Mouse (Mus musculus) gastrocnemius, postnatal 4 days (tissue): ENCODE data around the gene Sik3. TPM values are rescaled to one million over a fixed set of nuclear protein-coding genes. Genes with fewer than 3 reads are reported as not detected.

Source experiments
- DNase-seq, 2 experiments: peaks; one replicate each; pipeline ENCODE4 v3.0.0; 2021 to 2022; ENCODE audit warnings: low spot score in 2 of 2, mixed read lengths in 2 of 2
- total RNA-seq, 2 experiments: library from RNA; stranded (reverse); gene quantifications; 2 replicates each; pipeline ENCODE4 v1.2.3; 2021

The Sik3 gene
- total RNA-seq, 2 experiments from 2014 or later: 62.9 to 70.1 TPM

DNA sequence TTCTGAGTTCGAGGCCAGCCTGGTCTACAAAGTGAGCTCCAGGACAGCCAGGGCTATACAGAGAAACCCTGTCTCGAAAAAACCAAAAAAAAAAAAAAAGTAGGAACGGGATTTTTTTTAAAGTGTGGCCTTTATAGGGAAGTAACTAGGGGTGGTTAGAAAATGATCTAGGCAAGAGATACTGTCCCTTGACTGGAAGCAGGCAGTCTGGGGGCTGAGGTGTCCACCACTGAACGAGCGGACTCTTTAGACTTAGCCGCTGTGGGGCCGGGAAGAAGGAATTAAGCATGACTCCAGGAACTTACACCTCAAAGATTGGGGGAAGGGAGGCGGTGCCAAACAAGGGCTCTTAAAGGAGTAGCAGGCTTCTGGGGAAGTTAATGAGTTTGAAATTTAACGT is 205.6 kb downstream of the Sik3 start:
- no peak for DNase-seq

DNA sequence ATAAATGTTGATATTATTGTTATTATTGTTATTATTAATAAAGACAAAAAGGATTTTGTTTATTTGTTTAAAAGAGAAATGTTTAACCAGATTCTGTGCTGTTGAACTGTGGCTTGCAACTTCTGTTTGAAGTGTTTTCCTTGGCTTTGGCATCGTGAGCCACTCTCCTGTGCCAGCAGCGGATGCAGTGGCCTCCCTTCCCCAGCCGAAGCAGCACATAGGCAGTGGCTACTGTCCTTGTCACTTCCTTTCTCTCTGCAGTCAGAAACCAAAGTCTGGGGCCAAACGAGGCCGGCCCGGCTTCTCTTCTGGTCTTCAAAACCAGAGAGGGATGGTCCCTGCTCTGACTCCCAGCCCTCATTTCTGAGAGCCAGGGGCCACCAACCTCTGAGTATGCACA is 210.5 kb downstream of the Sik3 start:
- no peak for DNase-seq

DNA sequence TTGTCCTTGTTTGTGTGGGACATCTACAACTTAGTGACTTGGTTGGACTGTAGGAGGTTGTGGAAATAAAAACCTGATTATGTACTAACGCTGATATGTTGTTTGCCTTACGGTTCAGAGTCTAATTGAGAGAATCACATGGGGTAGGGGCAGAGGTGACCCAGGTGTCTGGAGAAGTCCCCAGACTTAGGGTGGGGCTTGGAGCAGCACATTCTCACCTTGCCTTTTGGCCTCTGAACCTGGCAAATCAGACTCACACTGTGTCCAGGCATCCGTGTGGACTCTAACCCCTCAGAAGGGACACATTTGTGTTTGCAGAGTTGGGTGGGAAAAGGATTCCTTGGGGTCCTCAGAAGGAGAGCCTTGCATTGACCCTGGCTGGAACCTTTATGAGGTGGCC is 211.5 kb downstream of the Sik3 start:
- DNase-seq: no peak

DNA sequence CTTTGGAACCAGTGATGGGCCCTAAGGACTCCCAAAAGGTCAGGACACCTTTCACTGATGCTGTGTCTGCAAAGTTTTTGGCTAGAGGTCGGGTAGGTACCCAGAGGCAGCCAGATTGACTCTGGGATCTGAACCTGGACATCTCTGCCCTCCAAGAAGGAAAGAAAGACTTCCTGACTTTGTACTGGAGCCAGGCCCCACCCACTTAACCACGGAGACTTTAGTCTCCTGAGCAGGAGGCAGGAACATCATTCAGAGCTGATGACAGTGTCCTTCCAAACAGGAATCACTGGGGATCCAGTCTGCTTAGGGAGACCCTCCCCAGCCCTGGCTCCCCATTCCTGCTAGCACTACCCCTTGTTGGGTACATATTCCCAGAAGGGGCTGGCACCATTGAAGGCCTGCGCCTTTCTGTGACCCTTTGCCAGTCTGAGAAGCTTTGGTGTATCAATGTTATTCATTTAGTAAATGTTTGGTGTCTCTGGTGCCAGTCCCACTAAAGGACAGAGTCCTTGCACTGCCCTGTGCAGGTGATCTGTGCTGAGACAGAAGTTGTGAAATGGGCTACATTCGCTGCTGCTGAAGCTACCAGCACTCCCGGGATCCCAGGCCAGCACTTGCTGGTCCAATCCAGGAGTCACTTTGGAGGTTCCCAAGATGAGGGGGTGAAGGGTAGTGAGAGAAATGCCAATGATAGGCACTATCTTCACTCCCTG is 212.5 kb downstream of the Sik3 start:
- no peak for DNase-seq

DNA sequence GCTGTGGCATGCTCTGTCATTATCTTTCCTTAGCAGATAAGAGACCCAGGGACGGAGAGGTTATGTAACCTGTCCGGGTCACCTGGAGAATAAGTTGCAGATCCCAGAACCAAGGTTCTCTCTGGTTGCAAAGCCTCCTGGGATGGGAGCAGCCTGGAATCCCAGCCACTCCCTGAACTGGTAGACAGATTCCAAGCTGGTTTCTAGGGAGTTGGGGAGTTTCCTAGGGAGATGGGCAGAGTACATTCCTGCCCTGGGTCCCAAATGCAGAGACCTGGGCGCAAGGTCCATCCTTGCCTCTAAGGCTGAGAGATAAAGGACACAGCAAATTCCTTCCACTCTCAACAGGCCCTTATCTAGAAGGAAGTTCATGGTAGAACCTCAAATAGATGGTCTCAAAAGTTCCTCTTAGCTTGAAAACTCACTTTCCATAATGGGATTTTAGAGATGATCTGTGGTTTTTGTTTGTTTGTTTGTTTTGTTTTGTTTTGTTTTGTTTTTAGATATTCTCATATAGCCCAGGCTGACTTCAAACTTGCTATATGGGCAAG is 214.5 kb downstream of the Sik3 start:
- DNase-seq: no peak

DNA sequence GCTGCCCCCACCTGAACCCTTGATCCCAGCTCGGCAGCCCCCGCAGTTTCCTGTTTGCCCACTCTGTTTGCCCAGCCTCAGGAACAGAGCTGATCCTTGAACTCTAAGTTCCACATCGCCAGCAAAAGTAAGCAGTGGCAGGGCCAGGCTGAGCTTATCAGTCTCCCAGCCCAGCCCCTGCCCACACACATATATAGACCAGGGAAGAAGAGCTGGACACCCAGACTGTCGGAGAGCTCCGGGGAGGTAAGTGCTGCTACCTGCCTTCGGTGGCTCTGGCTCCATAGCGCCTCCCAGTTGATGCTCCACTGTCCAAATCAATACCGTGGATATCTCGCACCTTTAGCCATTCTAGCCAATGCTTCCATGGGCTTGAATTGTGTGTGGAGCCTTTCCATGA is 215.9 kb downstream of the Sik3 start, which contains the start of gene Apoa1:
Apoa1 (plus strand) TSS at position 90 of the 400 bp plus-strand sequence.
- no peak for DNase-seq

DNA sequence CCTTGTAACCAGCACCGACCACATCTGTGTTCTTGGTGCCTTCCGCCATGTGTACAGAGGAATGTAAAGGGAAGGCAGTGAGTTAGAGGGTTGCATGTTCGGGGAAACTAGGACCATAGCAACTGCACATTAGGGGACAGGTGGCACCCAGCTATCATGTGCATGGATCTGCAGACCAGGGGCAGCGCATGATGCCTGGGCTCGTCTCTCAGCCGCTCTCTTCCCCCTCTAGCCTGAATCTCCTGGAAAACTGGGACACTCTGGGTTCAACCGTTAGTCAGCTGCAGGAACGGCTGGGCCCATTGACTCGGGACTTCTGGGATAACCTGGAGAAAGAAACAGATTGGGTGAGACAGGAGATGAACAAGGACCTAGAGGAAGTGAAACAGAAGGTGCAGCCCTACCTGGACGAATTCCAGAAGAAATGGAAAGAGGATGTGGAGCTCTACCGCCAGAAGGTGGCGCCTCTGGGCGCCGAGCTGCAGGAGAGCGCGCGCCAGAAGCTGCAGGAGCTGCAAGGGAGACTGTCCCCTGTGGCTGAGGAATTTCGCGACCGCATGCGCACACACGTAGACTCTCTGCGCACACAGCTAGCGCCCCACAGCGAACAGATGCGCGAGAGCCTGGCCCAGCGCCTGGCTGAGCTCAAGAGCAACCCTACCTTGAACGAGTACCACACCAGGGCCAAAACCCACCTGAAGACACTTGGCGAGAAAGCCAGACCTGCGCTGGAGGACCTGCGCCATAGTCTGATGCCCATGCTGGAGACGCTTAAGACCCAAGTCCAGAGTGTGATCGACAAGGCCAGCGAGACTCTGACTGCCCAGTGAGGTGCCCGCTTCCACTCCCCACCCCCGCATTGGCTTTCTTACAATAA is 217.2 kb downstream of the Sik3 start:
- DNase-seq: peak; percentile 62 to 83

DNA sequence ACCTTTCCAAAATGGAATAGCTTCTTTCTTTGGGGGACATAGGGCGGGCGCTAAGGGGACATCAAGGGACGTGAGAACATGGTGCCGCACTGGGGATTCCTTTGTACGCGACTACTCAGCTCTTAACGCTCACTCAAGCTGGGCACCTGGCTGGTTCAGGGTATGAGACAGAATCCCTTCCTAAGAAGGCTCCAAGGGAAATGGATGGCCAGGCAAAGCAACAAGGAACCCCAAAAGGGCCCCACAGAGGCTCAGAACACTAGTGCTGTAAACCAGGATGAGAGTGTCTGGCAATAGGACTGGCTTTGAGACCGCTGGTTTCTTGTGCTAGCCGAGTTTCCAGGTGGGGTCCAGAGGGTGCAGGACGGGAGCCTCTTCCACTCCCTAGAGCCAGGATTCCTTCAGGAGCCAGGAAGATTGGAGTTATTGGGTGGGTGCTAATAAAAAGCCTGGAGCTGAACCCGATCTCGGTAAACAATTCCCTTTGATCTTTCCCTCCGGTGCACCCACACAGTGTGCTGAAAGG is 217.9 kb downstream of the Sik3 start:
- DNase-seq: no peak

DNA sequence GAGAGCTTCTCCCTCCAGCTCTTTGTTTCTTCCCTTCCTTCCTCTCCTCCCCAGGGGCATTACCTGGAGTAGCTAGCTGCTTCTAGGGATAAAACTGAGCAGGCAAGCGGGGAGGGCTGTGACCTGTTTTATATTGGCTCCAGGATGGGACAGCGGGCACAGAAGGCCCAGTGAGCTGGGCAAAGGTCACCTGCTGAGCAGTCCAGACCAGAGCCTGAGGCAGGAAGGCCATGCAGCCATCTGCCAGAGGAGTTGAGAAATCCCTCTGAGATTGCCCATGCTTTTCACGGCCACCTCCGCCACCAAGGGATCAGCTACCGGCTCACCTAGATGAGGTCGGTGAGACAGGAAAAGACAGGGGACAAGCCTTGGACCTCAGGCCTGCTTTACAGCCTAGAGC is 222.6 kb downstream of the Sik3 start:
- no peak for DNase-seq

DNA sequence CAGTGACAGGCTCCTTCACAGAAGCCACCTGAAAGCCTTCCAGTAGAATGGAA is 222.8 kb downstream of the Sik3 start, which contains the start of gene Apoc3:
Apoc3 (minus strand) TSS at position 41 of the 53 bp plus-strand sequence.
- no peak for DNase-seq

DNA sequence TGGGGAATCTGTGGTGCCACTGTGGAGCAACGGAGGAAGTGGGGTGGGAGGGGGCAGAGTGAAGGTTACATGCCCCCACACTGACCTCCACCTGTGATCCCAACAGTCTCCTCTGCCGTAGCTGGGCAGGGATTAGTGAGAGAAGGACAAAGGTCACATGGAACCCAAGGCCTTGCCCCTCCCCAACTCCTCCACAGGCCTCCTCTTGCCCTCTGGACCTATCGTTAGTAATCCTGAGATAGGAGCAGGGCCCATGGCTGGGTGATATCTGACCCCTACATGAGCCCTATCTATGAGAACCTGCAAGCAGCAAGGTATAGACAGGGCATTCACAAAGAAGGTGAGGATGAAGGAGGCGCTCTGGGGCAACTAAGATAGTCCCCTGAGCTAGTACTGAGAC is 223.0 kb downstream of the Sik3 start:
- DNase-seq: no peak

DNA sequence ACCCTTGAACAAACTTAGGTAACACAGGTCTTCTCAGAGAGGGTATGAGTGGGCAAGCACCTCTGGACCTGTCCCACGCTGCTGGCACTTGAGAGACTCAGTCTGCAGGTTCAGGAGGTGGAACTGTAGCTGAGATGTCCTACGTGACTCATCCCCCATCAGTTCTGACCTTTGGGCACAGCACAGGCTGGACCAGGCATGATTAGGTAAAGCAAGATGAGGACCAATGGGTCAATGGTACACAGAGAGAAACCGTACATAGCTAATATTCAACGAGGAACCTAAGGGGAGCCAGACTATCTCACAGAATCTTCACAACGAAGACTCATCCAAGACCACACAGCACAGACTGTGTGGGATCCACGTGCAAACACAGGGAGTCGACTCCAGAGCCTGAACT is 226.2 kb downstream of the Sik3 start:
- DNase-seq: no peak

DNA sequence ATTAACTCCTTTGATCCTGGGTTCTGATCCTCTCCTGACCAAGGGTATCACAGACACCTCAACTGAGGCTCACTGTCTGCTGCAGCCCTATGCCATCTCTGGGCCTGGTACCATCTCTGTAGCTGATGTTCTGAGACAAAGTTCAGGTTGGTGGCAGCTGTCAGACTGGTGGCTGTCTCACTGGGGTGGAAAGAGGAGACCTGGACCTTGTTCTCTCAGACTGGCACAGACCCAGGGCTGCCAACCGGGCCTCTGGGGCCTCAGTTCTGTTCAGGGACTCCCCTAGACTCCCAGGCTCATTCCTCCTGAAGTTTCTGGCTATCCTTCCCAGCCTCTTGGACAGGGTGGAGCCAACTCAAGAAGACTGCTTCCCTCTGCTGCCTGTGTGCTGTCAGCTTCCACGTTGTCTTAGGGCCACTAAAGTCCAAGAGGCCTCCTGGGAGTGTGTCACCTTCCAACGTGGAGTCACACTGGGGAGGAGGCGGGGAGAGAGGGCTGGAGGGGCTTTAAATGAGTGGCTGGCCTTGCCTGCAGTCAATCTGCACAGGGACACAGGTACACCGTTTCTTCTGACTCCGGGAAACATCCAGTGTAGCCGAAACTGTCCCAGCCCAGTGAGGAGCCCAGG is 228.0 kb downstream of the Sik3 start, which contains the start of gene Apoa4:
Apoa4 (plus strand) TSS at position 171 of the 628 bp plus-strand sequence.
- no peak for DNase-seq

DNA sequence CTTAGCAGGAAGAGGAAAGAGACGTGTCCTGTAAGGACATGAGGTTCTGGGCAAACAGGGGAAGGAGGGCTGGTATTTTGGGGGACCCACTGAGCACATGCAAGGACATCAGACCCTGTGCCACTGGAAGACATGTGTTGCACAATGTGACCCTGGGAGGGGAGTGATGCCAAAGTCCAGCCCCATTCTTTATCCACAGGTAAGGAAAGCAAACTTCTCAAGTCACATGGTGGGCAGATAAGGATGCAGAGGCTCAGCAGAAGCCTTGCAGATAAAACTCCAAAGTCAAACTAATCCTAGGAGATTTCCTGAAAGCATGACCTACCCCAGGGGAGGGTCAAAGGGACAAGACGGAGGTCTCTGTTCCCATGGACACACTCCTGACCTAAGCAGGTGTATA is 229.2 kb downstream of the Sik3 start:
- no peak for DNase-seq

DNA sequence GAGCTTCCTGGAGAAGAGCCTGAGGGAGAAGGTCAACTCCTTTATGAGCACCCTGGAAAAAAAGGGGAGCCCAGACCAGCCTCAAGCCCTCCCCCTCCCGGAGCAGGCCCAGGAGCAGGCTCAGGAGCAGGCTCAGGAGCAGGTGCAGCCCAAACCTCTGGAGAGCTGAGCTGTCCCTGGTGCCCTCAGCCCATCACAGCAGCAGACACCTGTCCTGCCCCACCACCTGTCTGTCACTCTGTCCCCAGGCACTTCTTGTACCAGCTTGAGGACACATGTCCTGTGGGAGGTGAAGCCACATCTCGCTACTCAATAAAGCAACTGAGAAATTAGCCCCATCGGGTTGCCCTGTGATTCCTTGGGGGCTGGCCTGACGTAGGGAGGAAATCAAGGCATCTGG is 230.5 kb downstream of the Sik3 start:
- DNase-seq: no peak

DNA sequence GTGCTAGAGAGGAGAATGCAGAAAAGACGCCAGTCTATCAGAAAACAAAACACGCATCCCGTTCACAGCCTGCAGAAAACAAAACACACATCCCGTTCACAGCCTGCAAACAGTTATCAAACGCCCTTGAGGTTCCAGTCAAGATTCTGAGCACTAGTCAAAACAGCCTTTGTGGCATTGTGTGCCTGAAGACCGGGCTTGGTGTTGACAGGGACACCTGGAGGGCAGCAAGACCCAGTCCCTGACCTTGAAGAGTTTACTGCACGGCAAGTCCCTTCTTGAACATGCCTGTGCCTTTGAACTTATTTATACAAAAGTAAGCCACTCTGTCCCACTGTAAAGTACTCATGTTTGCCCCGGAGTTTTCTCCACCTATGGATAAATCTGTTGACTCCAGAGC is 231.0 kb downstream of the Sik3 start:
- no peak for DNase-seq

DNA sequence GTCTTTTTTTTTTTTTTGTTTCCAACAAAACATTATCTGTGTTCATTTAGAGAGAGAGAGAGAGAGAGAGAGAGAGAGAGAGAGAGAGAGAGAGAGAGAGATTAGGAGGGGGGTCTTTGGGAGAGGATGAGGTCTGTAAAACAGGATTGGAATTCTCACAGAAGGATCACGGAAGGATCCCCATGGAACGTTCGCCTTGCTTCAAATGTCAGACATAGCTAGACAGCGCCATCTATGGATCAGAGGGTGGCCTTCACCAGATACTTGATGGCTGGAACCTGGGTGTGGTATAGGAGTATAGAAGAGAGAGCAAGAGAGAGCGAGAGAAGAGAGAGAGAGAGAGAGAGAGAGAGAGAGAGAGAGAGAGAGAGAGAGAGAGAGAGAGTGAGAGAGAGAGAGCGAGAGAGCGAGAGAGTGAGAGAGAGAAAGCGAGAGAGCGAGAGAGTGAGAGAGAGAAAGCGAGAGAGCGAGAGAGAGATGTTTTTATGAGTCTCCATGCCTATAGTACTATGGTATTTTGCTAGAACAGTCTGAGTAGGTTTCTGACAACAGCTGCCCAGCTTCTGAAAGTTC is 234.2 kb downstream of the Sik3 start:
- DNase-seq: peak in 1 of 2 experiments; percentile 50

DNA sequence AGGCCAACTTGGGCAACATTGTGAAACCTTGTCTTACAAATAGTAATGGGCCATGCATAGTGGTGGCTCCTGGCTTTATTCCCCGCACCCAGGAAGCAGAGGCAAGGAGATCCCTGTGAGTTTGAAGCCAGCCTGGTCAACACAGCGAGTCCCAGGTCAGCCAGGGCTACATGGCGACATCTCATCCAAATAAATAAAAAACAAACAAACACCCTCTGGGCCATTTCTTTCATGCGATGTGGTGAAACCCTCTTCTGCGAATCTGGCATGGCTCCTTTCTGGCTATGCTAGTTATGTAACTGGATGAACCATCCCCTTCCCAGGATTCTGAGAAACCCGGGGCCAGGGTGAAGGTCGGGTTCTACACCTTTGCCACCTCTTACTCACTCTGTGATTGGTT is 243.6 kb downstream of the Sik3 start:
- no peak for DNase-seq

DNA sequence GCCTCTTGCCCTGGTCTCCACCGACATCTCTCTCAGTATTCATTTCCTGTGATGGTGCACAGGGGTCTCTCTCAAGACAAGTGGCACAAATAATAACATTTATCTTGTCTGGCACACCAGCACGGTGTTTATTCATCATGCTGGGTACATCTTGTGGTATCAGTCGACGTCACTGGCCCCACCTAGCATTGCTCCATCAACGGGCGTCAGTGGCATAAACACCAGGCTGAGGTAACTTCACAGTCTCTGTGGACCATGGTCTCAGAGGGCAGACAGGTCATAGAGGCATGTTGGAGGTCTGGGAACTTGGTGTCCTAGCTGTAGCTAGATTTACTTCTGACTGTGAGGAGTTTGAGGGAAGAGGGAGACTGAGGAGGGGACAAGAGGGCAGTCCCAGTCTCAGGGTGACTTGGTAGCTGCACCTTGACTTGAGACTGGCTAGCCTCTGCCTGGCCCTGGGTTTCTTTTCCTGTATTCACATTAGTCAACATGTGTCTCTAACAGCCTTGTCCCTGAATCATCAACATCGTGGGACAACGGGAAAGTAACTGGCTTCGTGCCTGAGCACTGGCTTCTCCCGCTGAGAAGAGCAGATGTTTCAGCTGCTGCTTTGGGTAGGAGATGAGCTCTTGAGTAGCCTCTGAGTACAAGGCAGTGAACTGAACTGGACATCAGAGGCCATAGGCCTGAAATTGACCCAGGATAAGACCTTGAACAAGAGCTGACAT is 244.2 kb downstream of the Sik3 start:
- no peak for DNase-seq

DNA sequence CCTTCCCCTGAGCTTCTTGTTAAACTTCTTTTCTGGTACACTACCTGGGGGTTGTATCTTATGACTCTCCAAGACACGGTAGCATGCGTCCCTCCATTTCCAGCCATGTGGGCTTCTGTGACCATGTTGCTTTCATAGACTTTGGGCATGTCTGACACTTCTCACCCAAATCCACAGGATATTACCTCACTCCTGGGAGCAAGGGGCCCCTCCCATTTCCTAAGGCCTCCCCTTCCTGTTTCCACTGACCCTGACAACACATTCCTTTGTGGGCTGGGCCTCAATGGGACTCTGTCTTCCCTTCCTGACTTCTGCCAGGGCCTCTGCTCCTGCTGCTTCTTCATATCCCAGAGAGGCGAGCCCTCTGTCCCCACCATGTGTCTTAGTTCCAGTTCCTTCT is 244.9 kb downstream of the Sik3 start:
- no peak for DNase-seq

DNA sequence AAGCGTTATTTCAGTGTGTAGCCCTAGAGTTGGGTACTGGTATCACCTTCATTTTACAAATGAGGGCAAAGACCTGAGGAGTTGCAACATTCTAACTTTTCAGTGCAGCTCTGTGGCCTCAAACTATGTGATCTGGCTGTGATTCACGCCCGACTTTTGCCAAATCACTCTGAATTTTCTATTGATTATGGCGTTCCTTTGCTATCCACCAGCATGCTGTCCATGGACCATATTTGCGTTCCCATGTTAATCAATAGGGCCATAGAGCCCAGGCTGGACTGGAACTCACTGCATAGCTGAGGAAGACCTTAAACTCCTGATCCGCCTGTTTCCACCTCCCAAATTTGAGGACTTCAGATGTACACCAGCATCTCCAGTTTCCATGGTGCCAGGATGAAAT is 246.5 kb downstream of the Sik3 start:
- DNase-seq: no peak
